ENCODE assay signal across 10 mouse cellular contexts in genomic region chr19:45813801-45814200, GRCm38 (mm10). TPM values are rescaled to one million over a fixed set of nuclear protein-coding genes. Genes with fewer than 3 reads are reported as not detected.
DNase-seq lines count a peak whose midpoint lies in the region; ATAC-seq and TF ChIP-seq lines count a peak whose summit lies in the region.
"Had no signal": no experiment of that assay in that cellular context is flagged by ENCODE, and none has a peak within 500 bp of the region (broad histone marks: within the 10 kb centered on the region; RNA-seq: fewer than 3 reads in every experiment).

No protein-coding gene starts in this region.

- H3K9ac ChIP-seq in heart, embryonic 15.5 days, result no peak overlapping the region
- H3K9ac ChIP-seq in intestine, postnatal 0 days (ENCODE audit: low read depth, low read length), result no peak overlapping the region

- no peaks in the 10 kb centered on the region for H3K9me3 ChIP-seq in heart, embryonic 15.5 days (replicated peaks)
- no peaks in the 10 kb centered on the region for H3K9me3 ChIP-seq in intestine, postnatal 0 days (ENCODE audit: control insufficient read depth)

- WGBS in heart, embryonic 15.5 days, result 10% methylated on average over 12 of the region's 12 CpGs
- WGBS in intestine, postnatal 0 days, result 18% methylated on average over 9 of the region's 12 CpGs

- H3K4me3 ChIP-seq in heart, embryonic 15.5 days, result no peak overlapping the region
- H3K4me3 ChIP-seq in intestine, postnatal 0 days (ENCODE audit: low read depth, low read length), result no peak overlapping the region

- peaks cover 12% of the 10 kb centered on the region; the same call in 1 of the 2 replicates for H3K27me3 ChIP-seq in heart, embryonic 15.5 days
- peaks cover 5% of the 10 kb centered on the region; the same call in 1 of the 2 replicates for H3K27me3 ChIP-seq in intestine, postnatal 0 days (replicated peaks; ENCODE audit: control insufficient read depth, insufficient read depth, low read length)
- H3K27me3 ChIP-seq: Patski had no signal

- DNase-seq in heart, adult 9 months (ENCODE audit: low spot score in 2 of 2), result no peak
- DNase-seq in thymus, postnatal 0 days (ENCODE audit: low spot score), result peak; percentile 28
- no peak for DNase-seq in thymus, postnatal 36 days
- no peak for DNase-seq in adrenal gland, adult 18-20 months (ENCODE audit: low spot score in 2 of 2)
- DNase-seq in T-cell, adult 2 months (ENCODE audit: low spot score), result no peak

- H3K36me3 ChIP-seq in heart, embryonic 15.5 days, result no peaks in the 10 kb centered on the region
- H3K36me3 ChIP-seq in intestine, postnatal 0 days (ENCODE audit: control insufficient read depth, insufficient read depth), result peaks cover 5% of the 10 kb centered on the region

- ATAC-seq in heart, embryonic 15.5 days (replicated peaks; ENCODE audit: insufficient number of reproducible peaks, insufficient read depth, low FRiP score, low read depth), result 0 out of 2 replicates have a peak, but pooled peaks have one; percentile 42
- peak; percentile 18; the same call in 1 of the 2 replicates for ATAC-seq in intestine, postnatal 0 days
- ATAC-seq in erythroid progenitor cell, adult 5-6 weeks (replicated peaks; ENCODE audit: low FRiP score, poor library complexity, severe bottlenecking), result no peak

- H3K4me1 ChIP-seq in heart, embryonic 15.5 days (replicated peaks), result peaks cover 34% of the 10 kb centered on the region
- H3K4me1 ChIP-seq in intestine, postnatal 0 days (replicated peaks; ENCODE audit: control insufficient read depth, insufficient read depth, low read length), result peaks cover 3% of the 10 kb centered on the region; the same call in 1 of the 2 replicates

- no peak overlapping the region for H3K27ac ChIP-seq in heart, embryonic 15.5 days
- no peak overlapping the region for H3K27ac ChIP-seq in intestine, postnatal 0 days (ENCODE audit: low read depth, low read length)

- no peak overlapping the region for H3K4me2 ChIP-seq in heart, embryonic 15.5 days
- H3K4me2 ChIP-seq in intestine, postnatal 0 days (replicated peaks; ENCODE audit: low read depth), result no peak overlapping the region
- H3K4me2 ChIP-seq: midbrain, embryonic 11.5 days had no signal

- no peak for TF ChIP-seq CTCF in intestine, postnatal 0 days (IDR thresholded peaks at IDR 0.05; ENCODE audit: low read depth)

RNA-seq across cellular contexts. Expression of gene Kcnip2, which starts 2.1 kb away (rescaled TPM):
- 6.9 and 10.0 TPM in 2 replicates for polyA plus RNA-seq in heart, embryonic 15.5 days (2015; fragmentation: Nextera tagmentation; extraction: Ambion mirVana)
- polyA plus RNA-seq in thymus, postnatal 0 days (2015; fragmentation: Nextera tagmentation; extraction: Ambion mirVana), result 1.3 TPM in 2 replicates
- polyA plus RNA-seq in intestine, postnatal 0 days (2015; fragmentation: Nextera tagmentation; extraction: Ambion mirVana), result 3.6 and 4.7 TPM in 2 replicates
- under 1 TPM in 1 of 2 experiments, not detected in 1; 0.13 TPM for total RNA-seq in adrenal gland, adult 18-20 months (2021)
- total RNA-seq in erythroid progenitor cell, adult 5-6 weeks (2015; ENCODE audit: low replicate concordance), result not detected in 2 replicates
- total RNA-seq in erythroid progenitor cell, adult 5-6 weeks (2017; ENCODE audit: low replicate concordance), result 0.26 TPM in 1 of 2 replicates, not detected in the other

RNA-seq across cellular contexts. Expression of gene Mgea5, which starts 30.2 kb away (rescaled TPM):
- 33.8 and 38.1 TPM in 2 replicates for polyA plus RNA-seq in heart, embryonic 15.5 days (2015; fragmentation: Nextera tagmentation; extraction: Ambion mirVana)
- 61.0 and 90.5 TPM in 2 replicates for polyA plus RNA-seq in thymus, postnatal 0 days (2015; fragmentation: Nextera tagmentation; extraction: Ambion mirVana)
- 18.2 and 19.3 TPM in 2 replicates for polyA plus RNA-seq in intestine, postnatal 0 days (2015; fragmentation: Nextera tagmentation; extraction: Ambion mirVana)
- total RNA-seq in adrenal gland, adult 18-20 months (2021), result 10 to 100 TPM; 75.4 to 86.4 TPM
- 106 and 118 TPM in 2 replicates for total RNA-seq in erythroid progenitor cell, adult 5-6 weeks (2015; ENCODE audit: low replicate concordance)
- 181 and 220 TPM in 2 replicates for total RNA-seq in erythroid progenitor cell, adult 5-6 weeks (2017; ENCODE audit: low replicate concordance)
